Mouse (Mus musculus): ENCODE measurements around the gene Pfkfb1. TPM values are rescaled to one million over a fixed set of nuclear protein-coding genes. Genes with fewer than 3 reads are reported as not detected.
A peak's percentile ranks its signal among the peaks of the same experiment; 100 is the strongest.

Pfkfb1 gene
- total and polyA plus RNA-seq, 3 experiments = 0.51 to 19.6 (median 5.0) TPM

- Histone ChIP-seq H3K4me3 (ENCODE audit: low read depth, low read length) (no peak overlapping the region), H3K36me3 (replicated peaks) (peaks cover 16% of the 10 kb centered on the region), H3K27me3 (ENCODE audit: insufficient read depth, low read length) (no peaks in the 10 kb centered on the region), H3K9me3 (replicated peaks) (no peaks in the 10 kb centered on the region), H3K4me1 (ENCODE audit: insufficient read depth, low read depth, low read length) (peaks cover 36% of the 10 kb centered on the region)
- TF ChIP-seq POLR2AphosphoS5 (IDR thresholded peaks at IDR 0.05; ENCODE audit: insufficient replicate concordance, low read depth, low read length) (no peak), GATA1 (IDR thresholded peaks at IDR 0.05; ENCODE audit: borderline replicate concordance, low read length) (no peak), TAL1 (conservative IDR thresholded peaks at IDR 0.05; ENCODE audit: low read depth, low read length) (no peak), GATA2 (IDR thresholded peaks at IDR 0.05; ENCODE audit: borderline replicate concordance, low read depth, low read length) (no peak), CTCF (IDR thresholded peaks at IDR 0.05; ENCODE audit: low read depth, low read length) (no peak)
- ATAC-seq (ENCODE audit: extremely low read depth, insufficient number of reproducible peaks, low FRiP score, poor library complexity, severe bottlenecking) = no peak
- no peak for DNase-seq (ENCODE audit: low spot score)
Observed at GRCm38 (mm10) chrX:150554032-150554431, 34.0 kb upstream of the Pfkfb1 start.

GRCm38 (mm10) chrX:150564644-150565357 lies 23.2 kb upstream of the Pfkfb1 start:
- ATAC-seq (ENCODE audit: extremely low read depth, insufficient number of reproducible peaks, low FRiP score, poor library complexity, severe bottlenecking) (peak; percentile 98), DNase-seq (ENCODE audit: low spot score) (peak; percentile 17)
- Histone ChIP-seq H3K27me3 (ENCODE audit: insufficient read depth, low read length) (no peaks in the 10 kb centered on the region), H3K9me3 (replicated peaks) (no peaks in the 10 kb centered on the region), H3K36me3 (replicated peaks) (peaks cover 17% of the 10 kb centered on the region), H3K4me1 (ENCODE audit: insufficient read depth, low read depth, low read length) (peaks cover 22% of the 10 kb centered on the region), H3K4me3 (ENCODE audit: low read depth, low read length) (peak overlapping the region; percentile 38; the same call in 1 of the 2 replicates)
- TF ChIP-seq GATA1 (IDR thresholded peaks at IDR 0.05; ENCODE audit: borderline replicate concordance, low read length) (no peak), TAL1 (conservative IDR thresholded peaks at IDR 0.05; ENCODE audit: low read depth, low read length) (peak; percentile 79)

DNA sequence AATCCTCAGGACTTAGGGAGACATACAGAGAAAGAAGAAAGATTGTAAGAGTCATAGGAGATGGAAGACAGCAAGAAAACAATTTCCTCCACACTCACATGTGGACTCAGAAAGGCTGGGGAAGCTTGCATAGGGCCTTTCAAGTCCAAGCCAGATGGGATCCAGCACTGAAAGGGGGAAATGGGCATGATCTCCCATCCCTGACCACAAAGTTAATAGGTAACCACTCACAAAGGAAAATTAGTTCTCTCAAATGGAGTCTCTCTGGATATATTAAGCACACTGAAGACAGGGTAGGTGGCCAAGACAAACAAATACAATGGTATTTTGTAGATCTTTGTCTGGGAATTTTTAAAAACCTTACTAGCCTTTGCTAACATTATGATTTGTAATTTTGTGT lies 6.1 kb upstream of the Pfkfb1 start:
- Histone ChIP-seq H3K4me1 (ENCODE audit: insufficient read depth, low read depth, low read length) (0 out of 2 replicates have a peak, but pooled peaks cover 7% of the 10 kb centered on the region), H3K4me3 (ENCODE audit: low read depth, low read length) (no peak overlapping the region), H3K27me3 (ENCODE audit: insufficient read depth, low read length) (no peaks in the 10 kb centered on the region), H3K36me3 (replicated peaks) (peaks cover 39% of the 10 kb centered on the region), H3K9me3 (replicated peaks) (no peaks in the 10 kb centered on the region)
- DNase-seq (ENCODE audit: low spot score) = no peak
- ATAC-seq (ENCODE audit: extremely low read depth, insufficient number of reproducible peaks, low FRiP score, poor library complexity, severe bottlenecking) = no peak
- no peak for TF ChIP-seq CTCF (IDR thresholded peaks at IDR 0.05; ENCODE audit: low read depth, low read length)
- TF ChIP-seq GATA1 (IDR thresholded peaks at IDR 0.05; ENCODE audit: borderline replicate concordance, low read length) = no peak
- no peak for TF ChIP-seq TAL1 (conservative IDR thresholded peaks at IDR 0.05; ENCODE audit: low read depth, low read length)
- no peak for TF ChIP-seq POLR2AphosphoS5 (IDR thresholded peaks at IDR 0.05; ENCODE audit: insufficient replicate concordance, low read depth, low read length)
- TF ChIP-seq GATA2 (IDR thresholded peaks at IDR 0.05; ENCODE audit: borderline replicate concordance, low read depth, low read length) = no peak

GRCm38 (mm10) chrX:150585116-150585515 lies 2.9 kb upstream of the Pfkfb1 start:
- peaks cover 18% of the 10 kb centered on the region; the same call in 1 of the 2 replicates for H3K4me1 ChIP-seq (ENCODE audit: insufficient read depth, low read depth, low read length)
- H3K4me3 ChIP-seq (ENCODE audit: low read depth, low read length) = no peak overlapping the region
- peaks cover 37% of the 10 kb centered on the region for H3K36me3 ChIP-seq (replicated peaks)
- no peaks in the 10 kb centered on the region for H3K9me3 ChIP-seq (replicated peaks)
- no peak for DNase-seq (ENCODE audit: low spot score)
- ATAC-seq (ENCODE audit: extremely low read depth, insufficient number of reproducible peaks, low FRiP score, poor library complexity, severe bottlenecking) = no peak
- TF ChIP-seq CTCF (IDR thresholded peaks at IDR 0.05; ENCODE audit: low read depth, low read length) (no peak), GATA2 (IDR thresholded peaks at IDR 0.05; ENCODE audit: borderline replicate concordance, low read depth, low read length) (no peak), TAL1 (conservative IDR thresholded peaks at IDR 0.05; ENCODE audit: low read depth, low read length) (no peak), POLR2AphosphoS5 (IDR thresholded peaks at IDR 0.05; ENCODE audit: insufficient replicate concordance, low read depth, low read length) (no peak), GATA1 (IDR thresholded peaks at IDR 0.05; ENCODE audit: borderline replicate concordance, low read length) (no peak)
- no peaks in the 10 kb centered on the region for H3K27me3 ChIP-seq (ENCODE audit: insufficient read depth, low read length)

DNA sequence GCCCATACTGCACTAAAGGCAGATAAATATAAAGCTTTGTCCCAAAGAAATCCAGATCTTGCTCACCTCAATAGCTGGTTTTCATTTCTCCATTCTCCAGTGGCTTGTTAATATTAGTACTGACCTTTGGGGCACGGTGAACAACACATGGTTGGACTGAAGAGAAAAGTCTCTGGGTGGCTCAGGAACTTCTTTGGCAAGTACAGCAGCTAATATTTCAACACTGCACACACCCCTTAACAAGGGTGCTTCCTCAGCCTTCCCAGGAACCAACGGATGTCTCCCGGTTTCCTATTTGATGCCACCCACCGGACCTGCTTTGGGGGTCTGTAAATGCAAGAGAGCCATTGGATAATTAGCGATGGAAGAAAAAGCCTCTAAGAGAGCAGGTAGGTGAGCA lies 1.7 kb downstream of the Pfkfb1 start, which contains the start of gene Apex2:
Gene Apex2 (minus strand): TSS at position 173 of the 400 bp plus-strand sequence.
- no peaks in the 10 kb centered on the region for H3K27me3 ChIP-seq (ENCODE audit: insufficient read depth, low read length)
- H3K4me1 ChIP-seq (ENCODE audit: insufficient read depth, low read depth, low read length) = peaks cover 29% of the 10 kb centered on the region
- H3K36me3 ChIP-seq (replicated peaks) = peaks cover 15% of the 10 kb centered on the region
- TF ChIP-seq CTCF (IDR thresholded peaks at IDR 0.05; ENCODE audit: low read depth, low read length) (no peak), GATA2 (IDR thresholded peaks at IDR 0.05; ENCODE audit: borderline replicate concordance, low read depth, low read length) (no peak), TAL1 (conservative IDR thresholded peaks at IDR 0.05; ENCODE audit: low read depth, low read length) (no peak), GATA1 (IDR thresholded peaks at IDR 0.05; ENCODE audit: borderline replicate concordance, low read length) (no peak), POLR2AphosphoS5 (IDR thresholded peaks at IDR 0.05; ENCODE audit: insufficient replicate concordance, low read depth, low read length) (no peak)
- H3K9me3 ChIP-seq (replicated peaks) = no peaks in the 10 kb centered on the region
- ATAC-seq (ENCODE audit: extremely low read depth, insufficient number of reproducible peaks, low FRiP score, poor library complexity, severe bottlenecking) (no peak), DNase-seq (ENCODE audit: low spot score) (no peak)
- peak within 1 kb of the TSS; percentile 74; the same call in 1 of the 2 replicates for H3K4me3 ChIP-seq (ENCODE audit: low read depth, low read length)

DNA sequence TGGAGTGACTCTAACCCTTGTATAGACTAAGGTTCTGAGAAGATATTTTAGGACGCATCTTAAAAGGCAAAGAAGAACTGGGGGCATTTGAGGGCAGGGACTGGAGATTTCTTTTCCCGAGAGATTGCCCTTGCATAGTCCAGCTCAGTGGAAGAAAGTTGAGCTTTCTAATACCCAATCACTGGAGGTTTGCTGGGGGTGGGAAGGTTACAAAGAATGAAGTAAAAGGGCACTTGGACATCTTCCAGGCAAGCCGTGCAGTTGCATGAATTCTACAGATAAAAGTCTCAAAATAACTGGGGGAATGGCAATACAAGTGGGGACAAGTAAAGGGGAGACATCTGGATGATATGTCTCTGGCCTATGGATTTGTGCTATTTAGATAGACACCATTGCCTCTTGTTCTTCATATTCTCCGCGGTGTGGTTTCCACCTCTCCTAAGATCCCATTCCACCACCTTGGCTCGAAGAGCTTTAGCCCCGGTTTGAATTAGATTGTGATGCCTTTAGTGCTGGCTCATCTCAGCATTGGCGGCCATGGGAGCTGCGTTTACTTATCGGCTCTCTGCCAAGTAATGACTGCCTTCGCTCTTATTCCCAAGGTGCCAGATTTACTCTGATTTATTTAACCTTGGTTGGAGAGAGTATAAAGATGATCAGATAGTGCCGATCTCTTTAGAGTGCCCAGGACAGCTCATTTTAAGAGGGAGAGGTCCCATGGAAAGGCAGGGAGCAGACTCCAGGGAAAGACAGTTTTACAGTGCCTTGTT lies 5.4 kb downstream of the Pfkfb1 start:
- H3K9me3 ChIP-seq (replicated peaks) = no peaks in the 10 kb centered on the region
- ATAC-seq (ENCODE audit: extremely low read depth, insufficient number of reproducible peaks, low FRiP score, poor library complexity, severe bottlenecking) (no peak), DNase-seq (ENCODE audit: low spot score) (no peak)
- H3K4me1 ChIP-seq (ENCODE audit: insufficient read depth, low read depth, low read length) = peaks cover 40% of the 10 kb centered on the region
- H3K36me3 ChIP-seq (replicated peaks) = peaks cover 2% of the 10 kb centered on the region
- H3K4me3 ChIP-seq (ENCODE audit: low read depth, low read length) = no peak overlapping the region
- TF ChIP-seq GATA1 (IDR thresholded peaks at IDR 0.05; ENCODE audit: borderline replicate concordance, low read length) (no peak), GATA2 (IDR thresholded peaks at IDR 0.05; ENCODE audit: borderline replicate concordance, low read depth, low read length) (no peak), TAL1 (conservative IDR thresholded peaks at IDR 0.05; ENCODE audit: low read depth, low read length) (no peak), POLR2AphosphoS5 (IDR thresholded peaks at IDR 0.05; ENCODE audit: insufficient replicate concordance, low read depth, low read length) (no peak), CTCF (IDR thresholded peaks at IDR 0.05; ENCODE audit: low read depth, low read length) (no peak)
- H3K27me3 ChIP-seq (ENCODE audit: insufficient read depth, low read length) = no peaks in the 10 kb centered on the region

Data from G1E (cell line).